ENCODE assay signal across 8 mouse cellular contexts in the genomic region with DNA sequence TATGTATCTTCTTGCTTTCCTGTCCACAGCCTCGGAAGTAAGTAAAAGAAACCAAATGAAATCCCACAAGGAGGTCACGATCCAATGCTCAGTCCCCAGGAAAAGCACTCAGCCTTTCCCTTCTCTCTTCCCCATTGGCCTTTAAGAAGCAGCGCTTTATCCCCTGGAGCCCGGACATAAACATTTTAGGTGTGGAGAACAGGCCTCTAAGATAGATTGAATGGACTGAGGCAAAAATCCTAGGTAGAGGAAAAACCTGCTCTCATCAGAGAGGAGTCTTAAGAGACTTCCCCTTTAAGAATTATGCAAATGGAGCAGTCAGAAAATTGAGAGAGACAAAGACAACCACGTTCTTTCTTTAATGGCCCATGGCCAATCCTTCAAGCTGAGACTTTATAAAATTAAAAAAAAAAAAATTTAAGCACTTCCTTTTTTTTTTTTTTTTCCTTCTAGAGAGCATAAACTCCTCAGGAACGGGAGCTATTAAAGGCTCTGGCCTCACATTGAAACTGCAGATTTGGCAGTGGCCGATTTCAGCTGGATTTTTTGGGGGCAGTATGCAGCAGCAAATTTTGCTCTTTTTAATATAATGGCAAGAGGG.
A peak's percentile ranks its signal among the peaks of the same experiment; 100 is the strongest.
DNase-seq lines count a peak whose midpoint lies in the region; ATAC-seq and TF ChIP-seq lines count a peak whose summit lies in the region.

No protein-coding gene starts in this region.

- peaks cover 5% of the 10 kb centered on the region; the same call in 1 of the 2 replicates for H3K4me1 ChIP-seq in kidney, postnatal 0 days (replicated peaks; ENCODE audit: insufficient read depth, low read length)
- peaks cover 14% of the 10 kb centered on the region for H3K4me1 ChIP-seq in embryonic facial prominence, embryonic 14.5 days (ENCODE audit: control insufficient read depth, insufficient read depth, low read length)
- no peaks in the 10 kb centered on the region; the same call in 1 of the 2 replicates for H3K4me1 ChIP-seq in intestine, embryonic 14.5 days (replicated peaks; ENCODE audit: control insufficient read depth, insufficient read depth, low read length)
- H3K4me1 ChIP-seq in neural tube, embryonic 12.5 days: peaks cover 8% of the 10 kb centered on the region

- no peaks in the 10 kb centered on the region for H3K36me3 ChIP-seq in kidney, postnatal 0 days (ENCODE audit: insufficient read depth, low read length)
- H3K36me3 ChIP-seq in embryonic facial prominence, embryonic 14.5 days (ENCODE audit: control insufficient read depth, insufficient read depth, low read length): no peaks in the 10 kb centered on the region
- H3K36me3 ChIP-seq in intestine, embryonic 14.5 days (ENCODE audit: control insufficient read depth, insufficient read depth, low read length): no peaks in the 10 kb centered on the region
- H3K36me3 ChIP-seq in neural tube, embryonic 12.5 days: no peaks in the 10 kb centered on the region

- peak; percentile 20 for DNase-seq in kidney, postnatal 0 days (ENCODE audit: low spot score)
- DNase-seq in kidney, postnatal 25 days: no peak
- peak; percentile 41 for DNase-seq in embryonic facial prominence, embryonic 14.5 days (ENCODE audit: low spot score)
- DNase-seq in intestine, embryonic 14.5 days (ENCODE audit: low spot score): no peak
- DNase-seq in gastrocnemius, postnatal 4 days (ENCODE audit: low spot score in 2 of 2): no peak
- no peak for DNase-seq in spleen, postnatal 14 days (ENCODE audit: low spot score in 2 of 2)

- no peak overlapping the region for H3K27ac ChIP-seq in kidney, postnatal 0 days
- 0 out of 2 replicates have a peak overlapping the region, but pooled peaks have one; percentile 21 for H3K27ac ChIP-seq in embryonic facial prominence, embryonic 14.5 days (replicated peaks; ENCODE audit: low read depth, low read length)
- H3K27ac ChIP-seq in intestine, embryonic 14.5 days (ENCODE audit: low read depth): no peak overlapping the region
- no peak overlapping the region for H3K27ac ChIP-seq in neural tube, embryonic 12.5 days

- WGBS in kidney, postnatal 0 days: 22% methylated on average over 7 of the region's 7 CpGs
- WGBS in embryonic facial prominence, embryonic 14.5 days: 17% methylated on average over 7 of the region's 7 CpGs
- 33% methylated on average over 7 of the region's 7 CpGs for WGBS in intestine, embryonic 14.5 days
- 34% methylated on average over 7 of the region's 7 CpGs for WGBS in neural tube, embryonic 12.5 days

- H3K9me3 ChIP-seq in kidney, postnatal 0 days (replicated peaks; ENCODE audit: low read length): no peaks in the 10 kb centered on the region
- H3K9me3 ChIP-seq in embryonic facial prominence, embryonic 14.5 days (ENCODE audit: control insufficient read depth, low read length): no peaks in the 10 kb centered on the region
- no peaks in the 10 kb centered on the region for H3K9me3 ChIP-seq in intestine, embryonic 14.5 days (ENCODE audit: control insufficient read depth, low read length)
- H3K9me3 ChIP-seq in neural tube, embryonic 12.5 days: no peaks in the 10 kb centered on the region

- no peak for TF ChIP-seq CTCF in kidney, postnatal 0 days (IDR thresholded peaks at IDR 0.05; ENCODE audit: low read depth)

- peak overlapping the region; percentile 44 for H3K4me2 ChIP-seq in kidney, postnatal 0 days (ENCODE audit: low read length)
- H3K4me2 ChIP-seq in embryonic facial prominence, embryonic 14.5 days (ENCODE audit: low read depth, low read length): peak overlapping the region; percentile 60
- H3K4me2 ChIP-seq in intestine, embryonic 14.5 days (ENCODE audit: low read length): peak overlapping the region; percentile 41
- peak overlapping the region; percentile 57 for H3K4me2 ChIP-seq in neural tube, embryonic 12.5 days (replicated peaks)

- no peaks in the 10 kb centered on the region for H3K27me3 ChIP-seq in kidney, postnatal 0 days (ENCODE audit: insufficient read depth, low read length)
- H3K27me3 ChIP-seq in embryonic facial prominence, embryonic 14.5 days (replicated peaks; ENCODE audit: control insufficient read depth, insufficient read depth, low read length): no peaks in the 10 kb centered on the region
- no peaks in the 10 kb centered on the region for H3K27me3 ChIP-seq in intestine, embryonic 14.5 days (replicated peaks; ENCODE audit: control insufficient read depth, insufficient read depth, low read length)
- no peaks in the 10 kb centered on the region for H3K27me3 ChIP-seq in neural tube, embryonic 12.5 days (replicated peaks)

- no peak for ATAC-seq in kidney, postnatal 0 days (replicated peaks; ENCODE audit: low FRiP score, low read depth)
- ATAC-seq in embryonic facial prominence, embryonic 14.5 days (ENCODE audit: low read depth): no peak; the same call in 1 of the 2 replicates
- ATAC-seq in intestine, embryonic 14.5 days (replicated peaks; ENCODE audit: low FRiP score, low TSS enrichment, low read depth): no peak
- ATAC-seq in neural tube, embryonic 12.5 days (ENCODE audit: low FRiP score, low read depth): no peak
- ATAC-seq in inflammation-experienced regulatory T-cells, adult 6 months: no peak

- H3K4me3 ChIP-seq in kidney, postnatal 0 days (replicated peaks; ENCODE audit: low read depth, low read length): peak overlapping the region; percentile 5; the same call in 1 of the 2 replicates
- peak overlapping the region; percentile 25 for H3K4me3 ChIP-seq in embryonic facial prominence, embryonic 14.5 days (ENCODE audit: low read depth, low read length)
- H3K4me3 ChIP-seq in intestine, embryonic 14.5 days (ENCODE audit: low read depth, low read length): no peak overlapping the region
- H3K4me3 ChIP-seq in neural tube, embryonic 12.5 days: 0 out of 2 replicates have a peak overlapping the region, but pooled peaks have one; percentile 4

- no peak overlapping the region for H3K9ac ChIP-seq in kidney, postnatal 0 days (ENCODE audit: low read depth, low read length)
- H3K9ac ChIP-seq in embryonic facial prominence, embryonic 14.5 days (ENCODE audit: low read depth, low read length): peak overlapping the region; percentile 51
- H3K9ac ChIP-seq in intestine, embryonic 14.5 days (ENCODE audit: low read length): no peak overlapping the region
- H3K9ac ChIP-seq in neural tube, embryonic 12.5 days: no peak overlapping the region

Comparison
In these comparisons a context has a peak if more than half of its experiments do, and no peak if none do; other contexts are left out.
1. DNase-seq: peak in kidney, postnatal 0 days (single experiment) and embryonic facial prominence, embryonic 14.5 days (single experiment); none in kidney, postnatal 25 days (0 of 2), intestine, embryonic 14.5 days (single experiment), gastrocnemius, postnatal 4 days (0 of 2) and spleen, postnatal 14 days (0 of 2).
2. Peak in every context shown above with its lines, with median percentiles within 50 percentile points of each other: H3K4me2 ChIP-seq.